Mouse (Mus musculus) cerebellum, postnatal 14 days (tissue): Measurements from ENCODE around the gene Slc38a1.

Experiments
- DNase-seq, 2 experiments: peaks; one replicate each; pipeline ENCODE4 v3.0.0; 2021; ENCODE audit warnings: mixed read lengths in 2 of 2

Slc38a1 gene

DNA sequence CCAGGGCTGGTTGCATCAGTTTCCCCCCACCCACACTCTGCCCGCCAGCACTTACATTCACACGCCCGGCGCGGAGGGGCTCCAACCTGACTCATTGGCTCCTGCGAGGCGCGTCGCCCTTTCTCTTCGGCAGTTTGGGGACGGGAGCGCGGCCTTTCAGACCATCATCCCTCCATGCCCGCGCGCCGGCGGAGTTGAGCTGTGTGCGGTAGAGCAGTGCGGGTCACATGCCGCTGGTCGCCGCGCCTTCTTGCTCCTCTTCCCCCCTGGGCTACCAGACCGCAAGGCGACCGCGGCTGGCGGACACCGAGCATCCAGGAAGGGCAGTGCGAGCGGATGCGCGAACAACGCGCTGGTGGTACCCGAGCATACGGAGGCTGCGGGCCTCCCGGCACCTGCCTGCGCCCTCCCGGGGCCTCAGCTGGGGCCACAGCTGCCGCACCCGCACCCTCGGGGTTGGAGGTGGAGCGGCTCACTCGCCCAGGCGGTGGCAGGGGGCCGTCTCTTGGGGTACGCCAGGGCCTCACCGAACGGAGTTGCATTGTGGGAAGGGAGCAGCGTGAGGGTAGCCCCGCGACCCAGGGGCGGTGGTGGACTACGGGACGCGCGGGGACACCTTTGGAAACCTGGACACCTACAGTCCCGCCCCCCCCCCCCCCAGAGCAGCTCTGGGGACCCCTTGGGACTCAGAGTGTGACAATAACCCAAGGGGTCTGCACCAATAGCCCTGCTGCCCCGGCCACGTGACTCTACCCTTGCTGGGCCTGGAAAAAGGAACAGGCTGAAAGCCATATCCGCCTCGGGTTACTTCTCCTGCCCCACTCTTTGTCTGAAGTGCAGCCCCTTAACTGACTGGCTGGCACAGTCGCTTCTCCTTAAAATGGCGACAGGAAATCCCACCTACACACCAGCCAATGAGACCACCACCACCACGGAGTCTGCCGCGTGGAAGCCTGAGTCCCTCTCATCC, at the start of gene Slc38a1:
Slc38a1 (minus strand) TSS at position 478 of the 970 bp plus-strand sequence.
- peak; percentile 78 to 79 for DNase-seq

DNA sequence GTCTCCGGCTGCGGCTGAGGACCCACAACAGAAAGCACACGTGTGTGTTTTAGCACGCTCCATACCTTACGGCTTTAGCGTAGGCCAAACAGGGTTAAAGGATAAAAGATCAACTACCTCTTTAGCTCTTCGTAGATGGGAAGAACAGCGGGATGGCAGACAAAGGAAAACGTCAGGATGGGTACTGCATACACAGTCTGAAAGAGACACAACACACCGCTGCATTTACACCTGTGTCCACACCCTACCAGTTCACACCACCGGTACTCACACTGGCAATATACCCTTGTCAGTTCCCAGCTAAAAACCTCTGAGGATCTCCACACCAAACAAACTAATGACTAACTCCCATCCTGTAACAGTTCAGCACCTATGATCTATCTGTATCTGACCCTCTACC, 49.7 kb upstream of the Slc38a1 start:
- no peak for DNase-seq

DNA sequence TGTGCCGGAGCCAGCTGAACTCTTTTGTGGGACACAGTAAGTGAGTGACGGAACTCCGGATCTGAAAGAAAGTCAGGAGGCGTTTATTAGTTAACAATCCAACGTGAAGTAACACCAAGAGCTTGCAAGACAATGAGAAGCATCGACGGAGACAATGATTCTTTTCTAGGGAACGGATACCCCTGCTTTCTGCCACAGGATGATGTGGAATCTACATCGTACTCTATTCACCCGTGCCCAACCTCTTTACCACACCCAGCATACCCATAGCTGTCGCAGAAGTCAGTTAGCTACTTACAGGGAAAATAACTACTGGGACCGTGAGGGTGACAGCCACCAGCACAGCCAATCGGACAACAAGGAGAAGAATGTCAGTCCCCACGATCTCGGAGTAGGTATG, 48.7 kb upstream of the Slc38a1 start:
- no peak for DNase-seq

DNA sequence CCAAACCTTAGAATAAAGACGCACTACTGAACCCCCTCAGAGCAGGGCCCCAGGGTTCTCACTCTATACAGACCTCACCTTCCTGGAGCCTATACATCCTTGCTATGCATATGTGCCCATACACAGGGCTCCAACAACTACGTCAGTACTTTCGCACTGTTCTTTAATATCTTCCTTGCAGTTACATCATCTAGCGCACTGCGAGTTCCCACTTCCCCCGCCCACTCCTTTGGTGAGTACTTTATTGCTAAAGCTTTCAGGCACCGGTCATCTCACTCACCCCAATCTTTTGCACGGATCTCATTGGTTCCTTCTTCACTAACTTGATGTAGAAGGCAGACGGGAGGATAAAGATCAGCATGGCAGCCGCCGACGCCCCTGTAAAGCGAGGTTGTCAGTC, 48.1 kb upstream of the Slc38a1 start:
- no peak for DNase-seq

DNA sequence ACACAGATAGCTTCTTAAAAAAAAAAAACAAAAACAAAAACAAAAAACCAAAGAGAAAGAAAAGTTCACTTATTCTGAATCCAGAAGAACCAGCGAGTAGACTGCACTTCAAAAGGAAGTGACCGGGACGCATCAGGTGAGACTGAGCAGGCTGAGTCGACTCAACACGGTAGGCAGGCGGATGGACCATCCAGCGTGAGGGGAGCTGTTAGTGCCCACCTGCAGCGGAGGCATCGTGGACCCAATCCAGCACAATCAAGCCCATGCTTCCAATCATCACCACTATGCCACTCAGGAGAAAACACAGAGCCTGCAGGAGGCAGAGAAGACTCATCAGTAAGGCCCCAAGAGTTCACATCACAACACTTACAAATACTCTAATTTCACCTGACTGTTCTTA, 47.2 kb upstream of the Slc38a1 start:
- DNase-seq: no peak

DNA sequence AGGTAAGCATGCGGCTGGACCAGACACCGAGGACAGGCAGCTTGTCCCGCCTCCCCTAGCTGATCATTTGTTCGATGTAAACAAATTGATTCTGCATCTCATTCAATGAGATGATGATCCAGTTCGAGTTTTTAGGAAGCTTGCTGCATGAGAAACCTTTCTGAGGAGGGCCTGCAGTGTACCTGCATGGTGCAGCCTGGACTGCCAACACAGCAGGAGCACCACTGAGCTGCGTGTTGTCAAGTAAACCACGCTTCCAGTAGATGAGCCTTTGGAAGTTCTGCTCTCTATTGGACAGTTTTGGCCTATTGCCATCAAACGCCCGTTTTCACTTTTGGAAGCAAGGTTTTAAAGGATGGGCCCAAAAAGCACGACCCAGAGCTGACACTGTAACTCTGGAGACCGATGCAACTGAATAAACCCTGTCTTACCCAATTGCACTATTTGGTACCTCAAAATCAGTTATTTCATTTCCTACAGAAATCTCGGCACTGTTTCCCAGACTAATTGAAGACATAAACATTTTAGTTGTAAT, 46.1 kb upstream of the Slc38a1 start:
- peak; percentile 44 to 45 for DNase-seq

DNA sequence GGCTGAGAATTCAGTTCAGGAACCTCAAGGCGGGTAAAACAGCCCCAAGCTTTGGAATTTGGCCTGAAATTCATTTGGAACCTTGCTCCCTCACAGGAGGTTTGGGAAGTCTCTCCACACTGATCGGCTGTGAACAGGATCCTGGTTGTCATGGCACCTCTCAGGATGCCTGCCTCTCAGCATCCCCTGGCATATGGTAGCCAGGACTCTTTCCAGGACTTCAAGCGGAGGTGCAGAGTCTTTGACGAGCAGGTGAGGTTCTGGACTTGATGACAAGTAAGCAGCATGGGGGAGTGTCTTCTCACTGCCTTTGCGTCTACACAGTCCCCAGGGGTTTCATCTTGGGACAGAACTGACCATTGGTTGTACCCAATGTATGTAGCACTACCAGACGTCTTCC, 45.3 kb upstream of the Slc38a1 start:
- peak; percentile 68 to 83 for DNase-seq

DNA sequence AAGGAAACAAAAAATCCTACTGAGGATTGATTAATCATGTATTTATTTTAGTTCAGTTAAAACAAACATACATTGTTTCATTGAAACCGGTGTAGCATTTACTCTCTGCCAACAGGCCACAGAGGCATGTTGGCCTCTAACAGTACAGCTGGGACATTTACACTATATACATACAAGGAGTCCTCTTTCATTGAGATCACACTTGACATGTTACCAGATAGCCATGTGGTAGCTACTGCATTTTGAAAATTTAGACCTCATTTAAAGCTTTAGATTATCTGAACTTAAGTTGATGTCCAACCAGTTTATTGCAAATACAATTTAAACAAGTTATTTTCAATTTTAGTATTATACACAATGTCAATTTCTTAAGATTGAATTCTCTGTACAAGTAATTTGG, 44.7 kb upstream of the Slc38a1 start:
- DNase-seq: no peak

DNA sequence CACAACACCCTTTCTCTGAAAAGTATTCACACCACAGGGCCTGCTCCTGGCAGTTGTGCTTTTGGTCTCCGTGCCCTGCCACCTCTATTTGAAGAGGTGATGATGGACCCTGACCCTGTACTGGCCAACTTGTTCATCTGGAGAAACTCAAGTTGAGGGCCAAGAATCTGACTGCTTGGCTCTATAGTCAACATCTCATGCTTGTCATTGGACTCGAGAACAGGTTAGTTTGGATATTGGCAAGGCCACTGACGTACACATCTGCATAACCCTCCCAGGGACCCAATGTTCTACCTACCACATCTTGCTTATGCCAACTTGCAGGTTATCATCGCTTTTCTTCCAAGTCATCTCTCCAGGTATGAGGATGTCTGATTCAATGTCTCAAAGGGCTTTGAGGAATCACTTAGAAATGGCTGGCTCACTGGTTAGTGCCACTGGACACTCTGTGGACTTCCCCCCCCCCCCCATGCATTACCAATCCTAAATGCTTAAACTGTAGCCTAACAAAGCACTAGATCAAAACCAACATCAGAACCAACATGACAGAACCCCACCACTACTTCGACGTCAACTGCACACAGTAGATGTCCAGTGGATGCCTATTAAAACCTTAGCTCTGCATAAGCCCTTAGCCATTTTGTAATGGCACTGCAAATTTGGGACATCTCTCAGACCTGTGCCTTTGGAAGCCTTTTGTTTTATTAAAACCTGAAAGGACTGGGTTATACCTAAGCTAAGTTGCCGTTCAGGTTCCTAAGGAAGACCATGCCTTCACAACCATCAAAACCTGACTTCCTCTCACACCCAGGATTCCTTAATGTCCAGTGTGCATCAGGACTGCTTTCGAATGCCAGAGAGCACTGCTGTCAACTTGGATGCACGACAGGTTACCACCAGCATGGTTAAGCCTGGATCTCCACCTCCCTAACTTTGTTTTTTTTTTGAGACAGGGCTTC, 43.8 kb upstream of the Slc38a1 start:
- no peak for DNase-seq

DNA sequence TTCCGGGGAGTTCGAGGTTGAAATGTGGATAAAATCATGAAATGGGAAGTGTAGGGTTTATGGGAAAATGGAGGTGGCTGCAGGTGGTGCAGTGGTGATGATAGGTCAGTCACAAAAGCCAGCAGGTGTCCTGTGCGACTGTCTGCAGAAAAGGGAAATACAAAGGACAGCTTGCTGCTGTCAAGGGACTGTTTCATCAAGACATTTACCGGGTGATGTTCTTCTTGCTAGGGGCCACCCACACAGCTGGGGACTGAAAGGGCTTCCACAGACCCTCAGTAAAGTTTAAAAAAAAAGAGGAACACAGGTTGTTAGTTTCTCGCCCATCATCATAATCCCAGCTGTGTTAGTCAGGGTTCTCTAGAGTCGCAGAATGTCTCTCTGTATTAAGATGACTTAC, 42.6 kb upstream of the Slc38a1 start:
- no peak for DNase-seq

DNA sequence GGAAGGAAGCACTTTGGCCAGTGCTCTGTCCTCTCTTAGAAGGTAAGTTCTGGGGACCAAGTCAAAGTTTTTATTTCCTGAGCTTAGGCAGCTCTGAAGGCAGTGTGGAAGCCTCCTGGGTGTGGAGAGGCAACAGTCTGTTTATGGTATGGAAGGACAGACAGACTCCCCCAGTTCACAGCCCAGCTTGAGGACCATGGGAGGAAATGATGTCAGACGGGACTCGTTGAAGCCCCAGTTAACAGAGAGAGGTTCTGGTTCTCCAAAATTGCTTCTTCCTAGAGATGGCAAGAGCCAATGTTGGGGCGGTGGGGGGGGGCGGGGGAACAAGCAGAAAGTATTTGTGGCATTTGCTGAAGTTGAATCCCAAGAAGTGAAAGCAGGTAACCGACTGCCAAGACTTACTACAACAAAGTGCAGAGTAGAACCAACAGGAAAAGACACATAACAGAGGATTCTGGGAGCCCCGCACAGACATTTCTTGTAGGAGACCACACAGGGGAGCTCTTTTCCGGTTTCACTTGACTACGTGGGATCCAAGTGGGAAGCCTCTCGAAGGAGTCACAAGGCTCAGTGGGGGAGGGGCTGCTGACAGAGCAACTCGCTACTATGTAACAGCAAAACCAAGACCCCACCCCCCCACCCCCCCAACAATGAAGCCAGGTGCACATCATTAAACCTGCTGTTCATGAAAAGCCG, 41.6 kb upstream of the Slc38a1 start:
- peak in 1 of 2 experiments; percentile 61 for DNase-seq

DNA sequence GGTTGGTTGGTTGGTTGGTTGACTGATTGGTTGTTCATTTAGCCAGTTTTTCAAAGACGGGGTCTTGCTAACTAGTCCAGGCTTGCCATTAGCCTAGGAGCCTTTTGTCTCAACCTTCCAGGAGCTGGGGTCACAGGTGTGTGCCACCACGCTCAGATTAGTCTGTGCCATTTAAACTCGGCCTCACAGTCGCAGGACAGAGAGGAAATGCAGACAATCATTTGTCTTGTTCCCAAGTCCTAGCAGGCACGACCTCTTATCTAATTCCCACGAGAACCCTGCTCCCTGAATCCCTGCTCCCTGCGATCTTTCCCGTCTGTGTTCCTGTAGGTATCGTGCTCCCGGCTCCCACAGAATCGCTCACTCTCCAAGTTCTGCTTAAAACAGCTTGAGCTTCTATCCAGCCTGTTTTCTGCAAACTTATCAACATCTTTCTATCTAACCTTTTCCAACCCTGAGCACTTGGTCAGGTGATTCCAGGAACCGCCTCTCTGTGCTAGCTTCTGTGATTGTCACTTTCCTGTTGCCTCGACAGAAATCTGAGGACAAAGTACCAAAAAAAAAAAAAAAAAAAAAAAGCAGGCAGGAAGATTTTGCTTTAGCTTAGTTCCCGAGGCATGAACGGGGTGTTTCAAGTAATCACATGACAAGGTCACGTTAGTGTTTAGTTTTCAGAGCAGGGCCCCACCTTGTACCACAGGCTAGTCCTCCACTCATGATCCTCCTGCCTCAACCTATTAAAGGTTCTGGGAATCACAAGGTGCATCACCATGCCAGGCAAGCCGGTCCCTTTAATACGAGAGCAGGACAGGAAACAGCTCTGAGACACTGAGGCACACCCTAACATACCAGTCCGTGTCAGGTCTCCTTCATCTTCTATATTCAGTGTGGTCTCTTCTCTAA, 36.4 kb upstream of the Slc38a1 start:
- no peak for DNase-seq

DNA sequence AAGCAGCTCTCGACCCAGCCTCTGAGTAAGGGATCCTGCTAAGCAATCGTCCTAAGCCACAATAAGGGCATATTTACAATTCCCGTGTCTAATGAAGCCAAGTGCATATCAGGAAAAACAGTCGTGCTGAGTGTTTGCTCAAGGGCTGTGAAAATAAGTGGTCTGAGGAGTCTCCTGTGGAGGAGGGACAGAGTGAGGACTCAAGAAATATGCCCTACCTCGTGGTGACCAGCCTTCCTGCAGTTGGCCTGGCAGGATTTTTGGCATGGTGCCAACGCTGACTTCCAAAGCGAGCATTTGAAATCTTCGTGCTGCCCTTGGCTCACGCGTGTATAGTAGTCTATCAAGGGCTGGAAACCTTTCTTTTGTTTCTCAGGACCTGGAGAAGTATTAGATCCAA, 33.8 kb upstream of the Slc38a1 start:
- peak; percentile 74 to 75 for DNase-seq

DNA sequence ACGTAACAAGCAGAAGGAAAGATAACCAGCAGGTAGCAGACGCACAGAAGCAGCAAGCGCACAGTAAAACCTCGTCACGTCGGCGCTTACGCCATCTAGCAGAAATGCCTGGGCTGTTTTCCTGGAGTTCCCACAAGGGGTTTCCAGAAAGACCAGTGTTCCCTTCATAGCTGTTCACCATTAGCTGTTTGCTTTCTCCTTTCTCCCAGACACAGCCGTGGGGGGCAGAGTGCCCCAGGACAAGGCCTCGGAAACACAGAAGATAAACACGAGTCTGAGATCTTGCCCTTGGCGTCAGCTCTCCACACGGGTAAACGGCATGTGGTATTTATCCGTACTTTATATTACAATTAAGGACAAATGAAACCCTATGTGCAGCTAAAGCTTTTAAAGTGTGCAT, 33.0 kb upstream of the Slc38a1 start:
- no peak for DNase-seq

DNA sequence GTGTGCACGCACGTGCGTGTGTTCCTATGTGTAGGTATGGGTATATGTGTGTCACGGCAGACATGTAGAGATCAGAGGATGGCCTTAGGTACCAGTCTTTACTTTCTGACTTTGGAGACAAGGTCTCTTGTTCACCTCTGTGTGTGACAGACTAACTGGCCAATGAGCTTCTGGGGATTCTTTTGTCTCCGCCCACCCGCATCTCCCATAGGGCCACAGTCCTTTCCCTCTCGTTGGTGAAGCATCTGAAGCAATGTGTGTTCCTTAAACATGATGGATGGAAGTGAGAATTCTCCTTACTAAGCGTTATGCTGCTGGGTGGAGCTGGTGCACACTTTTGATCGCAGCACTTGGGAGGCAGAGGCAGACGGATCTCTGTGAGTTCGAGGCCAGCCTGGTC, 32.3 kb upstream of the Slc38a1 start:
- no peak for DNase-seq

DNA sequence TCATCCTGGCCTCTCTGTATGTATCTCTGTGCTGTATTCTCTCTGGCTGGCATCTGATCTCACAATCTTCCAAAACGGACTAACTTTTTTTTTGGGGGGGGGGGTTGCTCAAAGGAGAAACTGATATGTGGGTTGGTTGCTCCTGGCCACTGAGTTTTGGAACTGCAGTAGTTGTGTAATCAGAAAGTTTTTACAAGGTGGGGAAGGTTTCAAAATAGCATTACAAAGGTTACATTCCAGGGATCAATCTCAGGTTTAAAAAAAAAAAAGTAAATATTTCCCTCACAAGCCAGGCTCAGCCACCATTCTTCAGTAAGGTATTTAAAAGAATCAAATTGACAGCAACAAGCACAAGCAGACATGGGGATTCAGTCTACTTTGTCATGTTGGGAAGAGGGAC, 31.4 kb upstream of the Slc38a1 start:
- DNase-seq: no peak

DNA sequence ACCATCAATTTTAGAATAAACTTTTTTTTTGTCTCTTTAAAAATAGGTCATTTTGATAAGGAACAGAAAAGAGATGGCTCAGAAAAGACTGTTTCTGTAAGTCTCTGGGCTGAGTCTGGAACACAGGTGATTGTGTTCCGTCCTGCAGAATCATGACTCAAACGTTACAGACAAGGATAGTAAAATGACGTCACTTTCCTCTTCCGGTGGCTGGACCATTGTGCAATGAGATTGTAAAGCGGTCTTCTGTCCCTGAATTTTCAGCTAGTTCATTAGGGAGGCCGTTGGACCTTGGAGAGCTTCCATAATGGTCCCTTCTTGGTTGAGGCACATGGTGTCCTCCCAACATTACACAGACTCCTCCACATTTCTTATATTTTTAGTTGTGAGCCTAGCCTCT, 27.0 kb upstream of the Slc38a1 start:
- DNase-seq: no peak

DNA sequence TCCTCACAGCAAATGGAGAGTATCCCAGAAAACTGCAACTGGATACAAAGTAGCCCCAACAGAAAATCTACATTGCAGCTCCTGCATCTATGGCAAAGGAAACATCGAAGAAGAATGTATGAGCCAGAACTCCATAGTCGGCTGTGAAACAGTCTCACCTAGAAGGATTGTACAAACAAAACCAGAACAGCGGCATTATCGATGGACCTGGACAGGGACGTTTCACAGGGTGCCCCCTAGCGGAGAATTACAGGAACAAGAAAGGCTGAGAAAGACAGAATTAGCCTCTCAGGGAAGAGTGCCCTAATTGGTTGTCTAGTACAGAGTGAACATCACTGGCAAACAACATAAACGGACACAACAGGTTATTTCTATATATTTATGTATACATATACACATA, 23.9 kb upstream of the Slc38a1 start:
- DNase-seq: peak; percentile 86 to 87

DNA sequence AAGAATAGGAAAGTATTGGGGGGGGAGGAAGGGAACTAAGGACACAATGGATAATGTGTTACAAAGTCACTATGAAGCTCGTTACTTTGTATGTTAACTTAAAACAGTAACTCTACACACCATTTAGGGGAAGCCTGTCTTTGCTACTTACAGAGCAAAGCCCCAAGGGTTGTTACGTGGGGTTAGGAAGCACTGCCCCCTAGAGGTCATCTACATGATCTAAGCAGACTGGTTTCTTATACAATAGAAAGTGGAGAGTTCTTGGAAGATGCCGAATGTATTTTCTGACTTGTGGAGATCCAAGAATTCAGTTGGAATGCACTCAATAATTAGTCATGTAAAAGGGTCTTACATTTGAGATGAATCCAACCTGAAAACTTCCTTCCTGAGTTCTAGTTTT, 23.2 kb upstream of the Slc38a1 start:
- DNase-seq: peak; percentile 86 to 87

DNA sequence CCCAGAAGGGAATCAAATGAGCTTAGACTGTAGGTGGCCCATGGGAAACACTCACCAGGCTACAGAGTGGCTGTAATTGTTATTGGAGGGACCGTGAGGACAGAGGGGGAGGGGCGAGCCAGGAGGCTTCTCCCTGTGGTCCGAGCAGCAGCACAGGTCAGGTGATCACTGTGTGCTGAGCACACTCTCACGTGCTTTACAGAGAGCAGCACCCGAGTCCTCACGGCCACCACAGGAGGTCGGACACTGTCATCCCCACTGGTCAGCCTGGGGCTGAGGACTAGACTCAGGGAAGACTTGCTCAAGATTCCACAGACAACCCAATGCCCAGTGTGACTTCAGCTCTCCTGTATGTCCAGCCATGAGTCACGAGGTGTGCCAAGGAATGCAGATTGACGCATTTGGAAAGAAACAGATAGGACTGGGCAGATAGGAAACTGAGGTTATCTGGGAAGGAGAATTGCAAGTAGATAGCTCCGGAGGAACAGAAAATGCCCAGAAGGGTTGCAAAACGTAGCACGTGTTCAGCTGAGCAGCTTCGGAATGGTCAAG, 18.0 kb upstream of the Slc38a1 start:
- no peak for DNase-seq

DNA sequence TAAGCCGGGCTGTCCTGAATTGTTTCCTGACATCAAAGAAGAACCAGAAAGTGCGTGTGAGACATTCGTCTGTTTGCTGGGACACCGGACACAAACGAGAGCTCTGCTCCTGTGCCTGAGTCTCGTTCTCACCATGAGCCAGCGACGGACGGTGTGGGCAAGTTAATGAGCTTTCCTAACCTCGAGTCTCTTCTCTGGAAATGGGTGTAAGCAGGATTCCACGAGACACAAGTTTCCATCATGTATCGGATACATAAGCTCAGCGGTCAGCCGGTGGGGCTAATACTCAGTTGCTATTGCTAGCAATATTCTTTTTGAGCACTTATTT, 15.5 kb upstream of the Slc38a1 start:
- DNase-seq: no peak
